Mouse (Mus musculus): ENCODE data around the gene Rad51d.

Gene Rad51d

DNA sequence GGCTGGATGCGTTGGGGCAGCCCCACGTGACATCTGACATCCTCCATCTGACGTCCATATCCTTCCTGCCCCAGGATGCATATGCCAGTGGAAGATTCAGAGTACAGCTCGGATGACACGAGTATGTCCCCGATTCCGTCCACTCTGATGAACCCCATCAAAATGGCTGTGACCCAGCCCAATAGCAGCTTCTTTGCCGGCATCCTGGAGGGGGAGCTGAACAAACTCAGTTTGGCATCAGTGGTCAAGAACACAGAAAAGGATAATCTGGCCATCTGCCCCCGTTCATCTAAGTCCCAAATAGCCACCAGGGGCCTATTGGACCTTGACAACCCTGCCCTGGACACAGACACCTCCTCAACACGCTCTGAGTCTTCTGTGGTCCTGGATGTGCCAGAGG lies 7.1 kb upstream of the Rad51d start:
- DNase-seq (ENCODE audit: low read depth, low spot score), result no peak

DNA sequence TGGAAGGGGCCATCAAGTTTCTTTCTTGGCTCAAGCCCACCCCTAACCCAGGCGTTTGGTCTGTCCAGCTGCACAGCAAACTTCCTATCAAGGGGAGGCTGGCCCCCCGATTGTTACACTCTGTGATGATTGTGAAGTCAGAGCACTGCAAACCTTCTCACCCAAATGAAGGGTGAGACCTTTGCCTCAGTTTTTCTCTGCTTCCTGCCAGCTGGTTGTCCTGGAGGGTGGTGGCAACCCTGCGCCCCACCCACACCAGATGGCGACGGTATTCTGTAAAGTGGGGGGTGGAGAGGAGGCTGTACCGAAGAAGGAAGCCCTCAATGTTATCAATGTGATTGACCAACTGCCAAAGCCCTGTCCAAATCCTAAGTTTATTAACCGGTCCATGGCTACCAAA lies 1.5 kb upstream of the Rad51d start, which contains the start of gene Fndc8:
Gene Fndc8, plus strand, starts transcription at position 189 of the 400 bp plus-strand sequence.
- DNase-seq (ENCODE audit: low read depth, low spot score), result no peak

DNA sequence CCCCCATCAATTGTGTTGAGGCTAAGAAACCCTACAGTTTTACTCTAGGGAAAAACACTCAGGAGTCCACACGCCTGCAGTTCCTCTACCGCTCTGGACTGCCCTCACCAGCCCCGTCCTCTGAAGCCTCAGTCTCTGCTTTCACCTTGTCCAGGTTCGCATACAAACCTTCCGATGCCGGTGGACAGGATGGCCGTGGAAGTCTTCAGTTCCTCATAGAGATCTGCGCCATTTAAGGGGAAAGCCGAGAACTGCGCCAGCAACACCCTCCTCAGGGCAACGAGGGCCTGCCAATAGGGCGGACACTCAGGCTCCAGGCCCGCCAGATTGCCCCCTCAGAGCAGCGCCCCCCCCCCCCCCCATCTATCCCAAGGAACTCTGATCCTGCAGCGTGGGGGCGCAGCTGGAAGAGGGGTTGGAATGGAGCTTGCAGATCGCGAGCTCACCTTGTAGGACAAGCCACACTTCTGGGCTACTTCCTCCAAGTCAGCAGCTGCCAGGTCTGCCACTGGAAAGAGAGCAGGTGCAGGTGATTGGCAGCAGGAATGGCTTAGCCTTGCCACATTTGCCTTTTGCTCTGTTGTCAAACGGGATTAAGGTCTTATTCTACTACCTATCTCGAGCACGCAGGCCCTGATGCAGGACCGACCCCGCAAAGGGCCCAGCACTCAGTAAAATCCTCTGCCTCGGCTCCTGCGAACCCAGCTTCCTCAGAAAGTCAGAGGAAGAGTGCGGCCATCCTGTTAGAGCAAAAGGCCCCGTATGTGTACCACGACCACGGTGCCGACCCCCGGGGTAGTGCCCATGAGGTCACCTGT lies 681 bp downstream of the Rad51d start:
- peak; percentile 35 for DNase-seq (ENCODE audit: low read depth, low spot score)

DNA sequence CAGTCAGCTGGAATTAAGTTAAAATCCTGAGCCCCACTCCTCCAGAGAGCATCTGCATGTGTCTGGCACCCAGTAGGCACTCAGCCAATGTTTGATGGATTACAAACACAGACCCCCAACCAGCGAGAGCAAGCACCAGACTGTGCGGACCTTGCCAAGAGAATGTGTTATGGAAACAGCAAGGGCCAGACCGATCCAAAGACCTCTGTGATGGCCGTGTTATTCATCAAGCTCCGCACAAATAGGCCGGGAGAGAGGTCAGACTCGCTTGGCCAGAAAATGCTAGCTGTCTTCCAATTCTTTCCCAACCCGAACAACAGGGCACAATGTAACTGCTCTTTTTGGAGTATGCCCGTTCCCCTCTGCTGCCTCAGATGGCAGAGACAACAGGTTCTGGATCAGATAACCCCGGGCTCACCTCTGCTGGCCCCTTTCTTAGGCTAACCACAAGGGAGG lies 1.9 kb downstream of the Rad51d start:
- DNase-seq (ENCODE audit: low read depth, low spot score), result no peak

DNA sequence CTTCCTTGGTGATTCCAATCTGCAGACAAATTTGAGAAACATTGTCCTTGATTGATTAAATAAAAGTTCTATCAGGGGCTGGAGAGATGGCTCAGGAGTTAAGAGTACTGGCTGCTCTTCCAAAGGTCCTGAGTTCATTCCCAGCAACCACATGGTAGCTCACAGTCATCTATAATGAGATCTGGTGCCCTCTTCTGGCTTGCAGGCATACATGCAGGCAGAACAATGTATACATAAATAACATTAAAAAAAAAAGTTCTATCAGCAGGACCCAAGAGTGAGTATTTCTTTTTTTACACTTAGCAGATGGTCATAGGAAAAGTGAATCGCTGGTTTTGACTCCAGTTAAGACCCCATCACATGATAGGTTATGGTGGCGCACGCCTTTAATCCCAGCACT lies 3.9 kb downstream of the Rad51d start:
- DNase-seq (ENCODE audit: low read depth, low spot score), result peak; percentile 52

DNA sequence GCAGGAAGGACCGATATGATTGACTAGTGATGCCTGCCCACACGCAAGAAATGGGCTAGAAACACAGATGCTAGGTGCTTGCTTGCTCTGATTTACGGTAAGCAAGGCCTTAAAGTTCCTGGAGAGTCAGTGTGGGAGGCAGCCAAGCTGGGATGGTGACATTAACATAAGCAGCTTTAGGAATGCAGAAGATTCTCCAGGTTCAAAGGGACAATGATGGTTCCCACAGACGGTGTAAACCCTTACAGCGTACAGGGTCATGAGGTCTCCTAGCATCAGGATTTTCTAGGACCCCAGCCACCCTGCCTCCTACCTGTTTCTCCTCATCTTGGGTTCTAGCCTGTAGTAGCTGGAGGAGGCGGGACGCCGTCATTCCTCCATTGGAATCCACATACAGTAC lies 7.2 kb downstream of the Rad51d start:
- DNase-seq (ENCODE audit: low read depth, low spot score), result no peak

DNA sequence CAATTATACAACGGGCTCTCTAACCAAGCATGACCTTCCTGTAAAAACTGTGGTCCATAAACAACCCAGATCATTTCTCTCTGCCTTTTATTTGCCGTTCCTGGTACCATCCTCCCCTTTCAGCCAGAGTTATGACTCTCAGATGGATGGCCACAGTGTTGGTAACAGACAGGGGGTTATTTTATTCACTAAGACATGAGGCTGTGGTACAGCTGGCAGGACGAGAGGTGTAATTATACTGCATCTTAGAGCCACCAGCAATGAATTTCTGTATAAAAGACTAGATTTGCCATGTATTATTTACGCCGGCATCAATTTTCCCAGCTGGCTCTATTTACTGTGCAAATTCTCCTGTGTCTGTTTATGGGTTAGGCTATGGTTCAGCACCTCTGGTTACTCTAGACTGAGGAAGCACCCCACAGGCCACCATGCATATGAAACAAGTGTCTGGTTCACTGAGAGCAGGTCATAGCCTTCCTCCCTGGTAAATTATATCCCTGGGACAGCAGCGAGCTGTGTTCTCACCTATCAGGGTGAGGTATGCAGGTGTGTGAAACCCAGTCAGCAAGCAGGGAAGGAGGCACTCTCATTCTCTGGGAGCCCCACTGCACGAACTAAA lies 12.6 kb downstream of the Rad51d start:
- no peak for DNase-seq (ENCODE audit: low read depth, low spot score)

DNA sequence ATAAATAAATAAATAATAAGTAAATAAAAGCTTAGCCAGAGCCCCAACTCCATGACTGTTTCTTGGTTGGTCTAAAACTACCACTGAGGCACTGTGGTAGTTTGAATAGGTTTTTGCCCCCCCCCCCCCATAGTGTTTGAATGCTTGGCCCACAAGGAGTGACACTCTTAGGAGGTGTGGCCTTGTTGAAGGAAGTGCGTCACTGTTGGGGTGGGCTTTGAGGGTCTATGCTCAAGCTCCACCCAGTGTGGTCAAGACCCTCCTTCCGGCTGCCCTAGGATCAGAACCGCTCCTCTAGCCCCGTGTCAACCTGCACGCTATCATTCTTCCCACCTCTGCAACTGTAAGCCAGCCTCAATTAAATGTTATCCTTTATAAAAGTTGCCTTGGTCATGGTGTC lies 14.8 kb downstream of the Rad51d start:
- DNase-seq (ENCODE audit: low read depth, low spot score), result no peak

DNA sequence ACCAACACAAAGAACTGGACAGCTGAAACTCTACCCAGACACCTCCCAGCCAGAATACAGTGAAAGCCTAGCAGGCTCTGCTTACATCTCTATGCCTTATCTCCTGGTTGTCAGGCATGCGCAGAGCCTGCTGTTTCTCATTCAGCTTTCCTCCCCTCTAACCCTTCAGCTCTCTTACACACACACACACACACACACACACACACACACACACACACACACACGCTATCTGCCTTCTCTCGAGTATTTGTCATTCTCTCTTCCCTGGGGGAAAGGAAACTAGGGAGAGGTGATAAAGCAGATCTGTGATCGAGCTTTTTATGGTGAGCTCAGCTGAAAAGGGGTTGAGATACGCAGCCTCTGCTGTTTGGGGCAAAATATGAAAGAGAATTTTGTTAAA lies 15.5 kb downstream of the Rad51d start:
- DNase-seq (ENCODE audit: low read depth, low spot score), result no peak

DNA sequence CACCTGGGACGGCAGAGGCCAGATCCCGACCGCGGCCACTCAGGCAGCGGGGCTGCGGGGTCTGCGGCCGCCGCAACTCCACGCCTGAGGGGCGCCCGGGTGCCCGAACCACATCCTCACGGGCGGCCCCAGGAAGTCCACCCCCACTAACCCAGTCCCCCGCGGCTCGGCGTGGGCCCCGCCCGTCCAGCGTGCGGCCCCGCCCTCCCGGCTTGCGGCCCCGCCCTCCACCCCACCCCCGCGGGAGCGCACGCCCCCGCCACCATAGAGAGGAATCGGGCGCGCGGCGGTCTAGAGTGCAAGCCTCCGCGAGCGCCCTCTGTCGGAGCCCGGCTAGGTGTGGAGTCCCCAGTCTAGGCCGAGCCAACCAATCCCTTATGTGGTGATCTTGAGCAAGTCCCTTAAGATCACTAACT lies 19.4 kb downstream of the Rad51d start, which contains the start of gene Rffl:
Gene Rffl, minus strand, starts transcription at position 180 of the 416 bp plus-strand sequence.
- DNase-seq (ENCODE audit: low read depth, low spot score), result peak; percentile 93

DNA sequence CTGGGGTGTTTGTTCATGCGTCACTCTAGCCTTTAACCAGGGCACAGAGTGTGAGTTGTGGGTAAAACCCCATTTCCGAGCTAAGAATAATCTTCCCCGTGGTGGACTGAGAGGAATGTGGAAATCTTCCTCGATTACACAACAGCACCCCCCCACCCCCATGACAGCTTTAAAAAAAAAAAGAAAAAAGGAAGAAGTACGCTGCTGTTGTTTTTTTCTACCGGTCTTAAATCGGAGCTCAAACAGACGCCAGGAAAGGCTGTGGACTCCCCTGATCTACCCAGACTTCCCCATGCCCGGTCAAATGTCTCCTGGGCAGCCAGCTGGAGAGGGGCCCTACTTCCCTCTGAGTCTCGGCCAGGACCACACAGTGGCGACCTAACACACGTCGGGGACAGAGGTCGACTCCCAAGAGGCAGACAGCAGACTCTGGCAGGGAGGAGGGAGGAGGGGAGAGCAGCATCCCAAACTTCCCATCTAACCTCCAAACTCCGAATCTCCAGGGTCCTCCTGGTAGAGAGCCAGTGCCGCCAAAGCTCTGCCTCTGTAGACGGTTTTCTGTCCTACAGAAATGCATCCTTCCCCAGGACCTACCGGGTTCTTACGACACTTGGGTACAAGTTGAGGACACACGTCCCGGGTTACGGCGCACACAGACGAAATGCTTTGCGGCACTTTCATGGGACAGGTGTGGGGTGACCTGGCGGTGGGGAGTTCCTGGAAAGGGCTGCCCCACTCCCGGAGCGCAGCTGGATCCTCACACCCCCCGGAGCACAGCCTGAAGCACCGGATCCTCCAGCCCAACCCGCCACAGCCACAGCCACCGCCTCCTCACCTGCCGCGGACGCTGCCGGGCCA lies 20.0 kb downstream of the Rad51d start:
- DNase-seq (ENCODE audit: low read depth, low spot score), result peak; percentile 59

DNA sequence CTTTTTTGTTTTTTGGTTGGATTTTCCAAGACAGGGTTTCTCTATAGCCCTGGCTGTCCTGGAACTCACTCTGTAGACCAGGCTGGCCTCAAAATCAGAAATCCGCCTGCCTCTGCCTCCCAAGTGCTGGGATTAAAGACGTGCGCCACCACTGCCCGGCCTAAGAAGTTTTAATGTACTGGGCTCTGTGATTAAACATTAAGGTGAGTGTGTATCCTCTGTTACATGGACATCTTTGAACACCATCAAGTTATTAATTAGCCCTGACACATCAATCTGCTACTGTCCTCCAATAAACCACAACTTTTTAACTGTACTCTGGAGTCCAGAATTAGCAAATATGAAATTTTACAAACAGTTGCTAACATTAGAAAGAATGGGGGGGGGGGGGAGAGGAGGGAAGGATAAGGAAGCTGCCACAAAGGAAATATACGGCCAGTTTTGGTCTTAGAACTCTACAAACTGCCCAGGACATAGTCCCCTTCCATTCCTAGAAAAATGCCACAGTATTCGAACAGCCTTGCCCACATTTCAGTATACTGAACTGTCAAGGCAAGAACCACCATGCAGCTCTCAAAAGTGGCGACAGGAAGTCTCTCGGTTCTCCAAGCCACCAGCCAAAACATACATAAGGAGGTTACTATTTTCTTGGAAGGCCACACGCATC lies 20.8 kb downstream of the Rad51d start:
- no peak for DNase-seq (ENCODE audit: low read depth, low spot score)

DNA sequence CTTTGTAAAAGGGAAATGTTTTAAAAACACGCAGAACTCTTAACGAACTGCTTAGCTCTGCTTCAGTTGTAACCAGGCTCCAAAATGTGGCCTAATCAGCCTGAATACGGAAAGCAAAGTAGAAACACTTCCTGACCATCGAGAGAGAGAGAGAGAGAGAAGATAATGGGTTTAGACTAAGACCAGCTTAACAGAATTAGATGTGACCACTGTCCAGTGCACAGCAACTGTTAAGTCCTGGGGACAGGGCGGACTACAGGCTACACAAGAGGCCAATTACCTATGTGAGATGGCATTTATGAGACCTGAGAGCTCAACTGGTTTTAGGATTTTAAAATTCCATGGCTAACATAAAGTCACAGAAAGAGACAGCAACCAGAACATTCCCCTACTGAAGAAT lies 22.5 kb downstream of the Rad51d start:
- DNase-seq (ENCODE audit: low read depth, low spot score), result no peak

DNA sequence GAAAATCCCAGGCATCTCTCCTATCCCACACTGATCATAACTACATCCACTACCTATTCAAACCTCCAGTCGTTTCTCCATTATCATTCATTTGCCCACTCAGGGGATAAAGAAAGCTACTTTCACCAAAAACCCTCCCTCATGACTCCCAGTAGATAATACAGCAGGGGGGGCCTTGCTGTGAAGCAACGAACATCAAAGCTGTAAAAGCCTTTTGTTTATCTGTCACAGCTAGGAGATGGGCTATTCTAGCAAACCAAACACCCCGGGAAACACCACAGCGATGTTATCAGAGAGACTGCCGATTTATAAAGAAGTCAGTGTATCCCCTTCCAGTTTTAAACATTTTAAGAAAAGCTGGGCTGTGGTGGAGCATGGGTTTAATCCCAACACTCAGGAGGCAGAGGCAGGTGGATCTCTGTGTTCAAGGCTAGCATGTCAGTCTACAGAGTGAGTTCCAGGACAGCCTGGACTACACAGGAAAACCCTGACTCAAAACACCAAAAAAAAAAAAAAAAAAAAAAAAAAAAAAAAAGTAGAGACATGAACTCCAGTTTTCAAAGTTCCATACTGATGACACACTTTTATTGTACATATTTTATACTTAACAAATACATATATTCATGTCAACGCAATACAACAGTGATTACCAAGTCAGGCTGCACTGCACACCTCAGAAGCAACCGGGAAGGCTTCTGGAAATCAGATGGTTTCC lies 23.4 kb downstream of the Rad51d start:
- DNase-seq (ENCODE audit: low read depth, low spot score), result no peak

DNA sequence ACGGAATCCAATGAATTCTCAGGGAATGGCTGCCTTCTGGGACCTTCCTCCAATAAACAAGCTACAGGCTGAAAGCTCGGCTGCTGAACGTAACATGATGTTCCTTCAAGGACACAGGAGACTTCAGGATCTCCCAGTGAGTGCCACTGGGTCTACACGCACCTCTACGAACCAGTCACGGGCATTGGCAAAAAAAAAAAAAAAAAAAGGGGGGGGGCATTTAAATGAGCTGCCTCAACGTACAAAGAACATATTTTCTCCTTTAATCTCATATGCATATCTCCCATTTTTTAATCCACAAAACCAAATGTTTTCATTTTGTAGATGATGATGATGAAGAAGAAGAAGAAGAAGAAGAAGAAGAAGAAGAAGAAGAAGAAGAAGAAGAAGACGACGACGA lies 24.5 kb downstream of the Rad51d start:
- no peak for DNase-seq (ENCODE audit: low read depth, low spot score)

DNA sequence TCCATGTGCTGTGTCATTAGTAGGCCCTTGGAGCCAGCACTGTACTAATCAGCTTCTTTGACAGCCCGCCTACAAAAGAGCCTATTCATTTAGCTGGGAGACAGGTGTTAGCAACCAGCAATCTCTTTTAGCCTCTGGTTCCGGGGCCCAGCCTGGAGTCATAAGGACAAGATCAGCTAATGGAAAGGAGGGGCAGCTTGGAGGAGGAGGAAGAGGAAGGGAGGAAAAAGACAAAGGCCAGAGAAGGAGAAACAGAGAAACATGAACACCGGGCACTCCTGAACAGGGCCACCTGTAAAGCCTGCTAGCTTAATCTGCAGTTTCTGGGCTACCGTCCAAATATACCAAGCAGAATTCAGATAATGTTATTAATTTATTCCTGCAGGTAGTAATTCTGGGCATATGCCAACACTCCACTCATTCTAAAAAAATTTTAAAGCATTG lies 26.9 kb downstream of the Rad51d start:
- no peak for DNase-seq (ENCODE audit: low read depth, low spot score)

DNA sequence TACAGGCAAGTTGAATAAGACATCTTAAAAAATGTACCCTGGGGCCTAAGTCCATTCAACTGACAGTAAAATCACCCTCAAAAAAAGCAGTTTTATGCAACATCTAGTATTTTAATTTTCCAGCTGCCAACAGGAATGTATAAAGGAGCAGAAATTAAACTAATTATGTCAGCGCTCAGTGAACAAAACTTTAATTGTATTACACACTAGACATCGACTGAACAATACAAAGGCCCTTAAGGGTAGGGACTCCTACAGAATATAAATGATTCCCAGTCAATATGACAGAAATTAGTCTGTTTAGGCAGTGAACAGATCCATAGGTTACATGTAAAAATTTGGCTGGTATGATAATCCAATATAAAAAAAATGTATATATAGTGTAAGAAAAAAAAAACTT lies 27.4 kb downstream of the Rad51d start:
- DNase-seq (ENCODE audit: low read depth, low spot score), result no peak

DNA sequence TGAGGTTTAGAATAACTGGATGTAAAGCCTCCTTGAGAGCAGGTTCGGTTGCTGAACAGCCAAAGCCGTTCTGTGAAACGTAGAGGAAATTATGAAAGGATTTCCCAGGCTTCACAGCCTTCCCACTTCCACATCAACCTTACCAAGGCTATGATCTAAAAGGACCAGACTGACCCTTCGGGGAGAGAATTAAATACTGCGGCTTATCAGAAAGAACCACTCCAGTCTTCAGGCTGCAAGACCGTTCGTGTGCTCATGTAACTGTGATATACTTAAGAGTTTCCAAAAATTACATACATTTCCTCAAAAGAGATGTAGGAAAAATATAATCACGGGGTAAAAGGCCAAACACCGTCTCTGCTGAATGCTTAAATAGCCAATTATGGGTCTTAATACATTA lies 27.8 kb downstream of the Rad51d start:
- no peak for DNase-seq (ENCODE audit: low read depth, low spot score)

DNA sequence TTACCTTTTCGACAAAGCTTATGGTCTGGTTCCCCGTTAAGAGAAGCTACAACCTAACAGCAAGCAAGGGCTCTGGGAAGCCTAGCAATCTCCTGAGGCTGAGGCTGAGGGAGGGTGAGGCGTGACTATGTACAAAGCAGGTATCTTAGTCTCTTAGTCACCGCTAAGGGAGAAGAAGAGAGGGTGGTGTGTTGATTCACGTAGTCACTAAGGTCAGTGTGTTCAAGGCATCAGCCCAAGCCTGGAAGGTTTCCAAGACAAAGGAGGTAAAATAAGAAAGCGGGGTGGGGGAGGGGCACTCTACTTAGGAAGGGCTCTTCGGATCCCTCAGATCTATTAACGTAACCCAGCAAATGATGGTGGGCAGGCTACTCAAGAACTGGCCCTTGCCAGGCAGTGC lies 28.9 kb downstream of the Rad51d start:
- DNase-seq (ENCODE audit: low read depth, low spot score), result no peak

DNA sequence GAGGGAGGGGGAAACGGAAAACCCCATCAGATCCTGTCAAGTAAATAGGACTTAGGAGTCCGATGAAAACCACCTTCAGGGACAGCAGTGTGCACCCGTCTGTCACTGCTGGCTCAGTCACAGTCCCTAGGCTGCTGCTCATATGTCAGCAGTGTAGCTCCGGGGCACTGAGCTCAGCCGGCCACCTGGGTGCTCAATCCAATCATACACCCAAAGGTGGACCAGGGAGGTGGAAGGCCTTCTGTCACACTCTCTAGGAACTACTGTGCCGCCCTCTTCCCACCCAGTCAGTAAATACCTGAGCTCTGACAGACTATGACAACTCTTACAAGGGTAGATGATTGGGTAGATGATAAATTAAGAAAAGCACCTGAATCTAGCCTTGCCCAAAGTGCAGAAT lies 29.7 kb downstream of the Rad51d start:
- DNase-seq (ENCODE audit: low read depth, low spot score), result no peak

DNA sequence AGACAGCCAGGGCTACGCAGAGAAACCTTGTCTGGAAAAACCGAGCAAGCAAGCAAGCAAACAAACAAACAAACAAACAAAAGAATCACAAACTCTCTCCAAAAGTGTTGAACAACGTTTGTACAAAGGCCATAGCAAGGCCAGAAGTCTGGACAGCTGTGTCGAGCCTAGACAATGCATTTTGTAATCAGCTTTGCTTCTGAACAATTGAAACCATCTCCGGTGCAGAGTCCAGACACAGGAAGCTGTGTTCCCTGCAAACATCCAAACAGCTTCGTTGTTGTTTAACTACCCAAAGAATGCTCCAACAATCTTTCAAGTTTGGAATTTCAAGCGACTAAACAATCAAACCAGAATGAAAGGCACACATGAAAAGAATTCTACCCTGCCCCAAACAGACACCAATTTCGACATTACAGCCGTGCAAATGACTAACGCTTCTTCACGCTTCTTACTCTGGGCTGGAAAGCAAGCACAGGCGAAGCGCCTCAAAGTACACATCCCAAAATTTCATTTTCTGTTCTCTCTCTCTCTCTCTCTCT lies 33.0 kb downstream of the Rad51d start:
- DNase-seq (ENCODE audit: low read depth, low spot score), result no peak

Data from 3T3-L1 (cell line).